Mouse (Mus musculus) heart, adult 2 months (tissue): ENCODE measurements around the gene Xrcc1. TPM values are rescaled to one million over a fixed set of nuclear protein-coding genes. Genes with fewer than 3 reads are reported as not detected.

Experiments used
- DNase-seq, 2 experiments: peaks; one replicate each; pipeline ENCODE4 v3.0.0; 2021
- H3K27ac ChIP-seq: fragments of 200-600 bp; 2 replicates; pipeline ENCODE4 v1.8.1; 2022
- H3K27me3 ChIP-seq: fragments of 200-500 bp; 2 replicates; pipeline ENCODE4 v1.6.1; 2012; ENCODE audit warnings: mild to moderate bottlenecking, low read length, inconsistent platforms, mixed read lengths; ENCODE audit not compliant: control insufficient read depth, insufficient read depth
- H3K36me3 ChIP-seq: fragments of 200-500 bp; 2 replicates; pipeline ENCODE4 v1.6.1; 2012; ENCODE audit warnings: low read length, inconsistent platforms; ENCODE audit not compliant: control insufficient read depth, insufficient read depth
- H3K4me1 ChIP-seq: fragments of 200-500 bp; 2 replicates; pipeline ENCODE4 v1.6.1; 2011; ENCODE audit warnings: low read length; ENCODE audit not compliant: control insufficient read depth, insufficient read depth
- H3K4me3 ChIP-seq: fragments of 200-600 bp; 2 replicates; pipeline ENCODE4 v1.8.1; 2022
- H3K79me2 ChIP-seq: fragments of 200-500 bp; replicated peaks from 2 replicates; pipeline ENCODE4 v1.6.1; 2012; ENCODE audit warnings: mild to moderate bottlenecking, inconsistent platforms, low read length, moderate library complexity, mixed read lengths; ENCODE audit not compliant: control insufficient read depth, insufficient read depth
- H3K9ac ChIP-seq: fragments of 200-500 bp; 2 replicates; pipeline ENCODE4 v1.6.1; 2012; ENCODE audit warnings: low read depth, mild to moderate bottlenecking, control low read depth, inconsistent platforms, low read length, mixed read lengths
- CTCF ChIP-seq: fragments of 200-600 bp; IDR thresholded peaks from 2 replicates; pipeline ENCODE4 v1.8.1; 2022; ENCODE audit warnings: antibody characterized with exemption, mild to moderate bottlenecking, moderate library complexity
- EP300 ChIP-seq: fragments of 200-500 bp; IDR thresholded peaks from 2 replicates; pipeline ENCODE4 v1.6.1; 2011; ENCODE audit warnings: low read depth, low read length, control low read depth; ENCODE audit not compliant: insufficient read depth
- POLR2A ChIP-seq: fragments of 200-500 bp; IDR thresholded peaks from 2 replicates; pipeline ENCODE4 v1.6.1; 2011; ENCODE audit warnings: mild to moderate bottlenecking, low read depth, low read length, control low read depth; ENCODE audit not compliant: insufficient read depth
- WGBS: fragments of 180-500 bp; shearing (Covaris S2); methylation state at CpG from one replicate; pipeline ENCODE4 v1.1.7; 2018; 5-methylcytosine and 5-hydroxymethylcytosine counted together
- intact Hi-C: fragments of 180-260 bp; cut with DNase I; formaldehyde crosslinking; loops from one replicate; pipeline ENCODE4 v1.15.1; 2025
- polyA plus RNA-seq: library from polyadenylated mRNA; depleted of rRNA; stranded (reverse); fragments of >200 nt; gene quantifications from 2 replicates; pipeline ENCODE4 v1.2.3, GENCODE M21; 2012
- total RNA-seq, 2 experiments: library from RNA; stranded (reverse); gene quantifications; 2 replicates each; pipeline ENCODE4 v1.2.3; 2021

Gene Xrcc1
- total and polyA plus RNA-seq, 3 experiments = 21.8 to 25.6 (median 25.0) TPM

DNA sequence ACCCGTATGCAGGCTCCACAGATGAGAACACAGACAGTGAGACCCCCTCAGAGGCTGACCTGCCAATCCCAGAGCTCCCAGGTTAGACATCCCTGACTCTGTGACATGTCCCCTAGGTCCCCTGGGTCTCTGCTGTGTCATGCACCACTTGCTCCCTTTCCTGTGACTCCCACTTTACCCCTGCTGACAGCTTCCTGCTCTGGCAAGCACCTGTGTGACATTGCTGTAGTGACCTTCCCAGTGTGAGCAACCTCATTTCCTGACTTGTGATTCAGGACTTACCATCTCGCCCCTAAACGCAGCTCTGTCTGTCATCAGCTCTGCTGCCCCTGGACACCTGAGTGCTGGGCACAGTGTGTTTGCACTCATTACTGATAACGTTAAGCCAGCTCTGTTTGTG, 25.0 kb downstream of the Xrcc1 start:
- Histone ChIP-seq H3K9ac (no peak overlapping the region), H3K79me2 (no peaks in the 10 kb centered on the region), H3K36me3 (no peaks in the 10 kb centered on the region), H3K4me1 (no peaks in the 10 kb centered on the region), H3K4me3 (no peak overlapping the region), H3K27me3 (no peaks in the 10 kb centered on the region), H3K27ac (no peak overlapping the region)
- intact Hi-C loops = no loop called here
- WGBS = 71% methylated on average over 4 of the region's 4 CpGs
- DNase-seq = no peak
- no peak for TF ChIP-seq CTCF
- TF ChIP-seq POLR2A = no peak
- TF ChIP-seq EP300 = no peak

DNA sequence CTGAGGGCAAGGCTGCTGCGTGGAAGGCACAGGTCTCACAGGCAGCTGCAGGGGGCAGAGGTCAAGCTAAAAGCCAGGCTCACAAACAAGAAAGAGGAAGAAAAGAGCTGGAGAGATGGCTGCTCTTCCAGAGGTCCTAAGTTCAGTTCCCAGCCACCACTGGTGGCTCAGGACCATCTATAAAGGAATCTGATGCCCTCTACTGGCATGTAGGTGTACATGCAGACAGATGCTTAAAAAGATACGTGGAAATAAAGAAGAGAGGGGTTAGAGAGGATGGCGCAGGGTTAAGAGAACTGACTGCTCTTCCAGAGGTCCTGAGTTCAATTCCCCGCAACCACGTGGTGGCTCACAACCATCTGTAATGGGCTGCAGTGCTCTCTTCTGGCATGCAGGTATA, 26.4 kb downstream of the Xrcc1 start:
- intact Hi-C loops = no loop called here
- 61% methylated on average over 5 of the region's 5 CpGs for WGBS
- Histone ChIP-seq H3K36me3 (no peaks in the 10 kb centered on the region), H3K27me3 (no peaks in the 10 kb centered on the region), H3K27ac (no peak overlapping the region), H3K4me3 (no peak overlapping the region), H3K4me1 (no peaks in the 10 kb centered on the region), H3K79me2 (no peaks in the 10 kb centered on the region), H3K9ac (no peak overlapping the region)
- no peak for DNase-seq
- TF ChIP-seq EP300 (no peak), POLR2A (no peak), CTCF (peak; percentile 58)

DNA sequence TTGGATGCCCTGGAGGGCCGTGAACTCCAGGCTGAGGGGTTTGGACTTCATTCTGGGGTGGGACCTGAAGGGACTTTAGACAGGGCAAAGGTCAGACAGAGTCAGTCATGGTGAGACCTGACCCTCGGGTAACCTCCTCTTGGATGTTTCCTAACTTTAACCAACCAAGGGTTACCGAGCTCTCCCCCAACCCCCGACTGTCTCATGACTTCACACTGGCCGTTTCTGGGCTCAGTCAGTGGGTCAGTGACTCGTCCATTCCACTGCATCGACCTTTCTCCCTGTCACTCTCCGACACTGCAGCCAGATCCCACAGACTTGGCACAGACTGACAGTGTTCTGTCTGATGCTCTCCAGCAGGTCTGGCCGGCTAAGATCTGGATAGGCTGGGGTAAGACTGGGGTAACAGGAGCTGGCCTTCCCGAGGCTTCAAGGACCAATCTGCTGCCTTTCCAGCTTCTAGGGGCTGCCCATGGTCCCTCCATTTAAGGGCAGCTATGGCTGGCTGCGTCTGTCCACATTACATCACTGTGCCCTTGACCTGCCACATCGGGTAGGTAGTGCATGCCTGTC, 28.2 kb downstream of the Xrcc1 start:
- no peaks in the 10 kb centered on the region for H3K27me3 ChIP-seq
- no peak for DNase-seq
- no peak overlapping the region for H3K4me3 ChIP-seq
- TF ChIP-seq EP300 = no peak
- TF ChIP-seq POLR2A = no peak
- no peak for TF ChIP-seq CTCF
- H3K27ac ChIP-seq = no peak overlapping the region
- intact Hi-C loops = no loop called here
- 46% methylated on average over 12 of the region's 12 CpGs for WGBS
- no peak overlapping the region for H3K9ac ChIP-seq
- H3K4me1 ChIP-seq = no peaks in the 10 kb centered on the region
- no peaks in the 10 kb centered on the region for H3K36me3 ChIP-seq
- H3K79me2 ChIP-seq = no peaks in the 10 kb centered on the region

DNA sequence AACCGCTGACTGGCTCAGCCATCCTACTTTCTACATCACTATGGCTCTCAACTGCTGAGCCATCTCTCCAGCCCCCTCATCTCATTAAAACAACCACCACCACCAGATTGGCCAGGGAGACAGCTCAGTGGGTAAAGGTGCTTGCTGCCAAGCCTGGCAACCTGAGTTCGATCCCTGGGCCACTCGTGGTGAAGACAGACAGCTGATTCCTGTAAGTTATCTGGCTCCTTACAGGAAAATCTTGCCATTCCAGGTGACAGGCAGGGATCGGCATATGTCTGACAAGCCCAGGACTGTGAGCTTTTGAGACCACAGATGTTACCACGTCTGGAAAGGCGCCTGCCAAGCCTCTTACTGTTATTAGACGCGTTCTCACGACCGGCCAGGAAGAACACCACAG, 31.7 kb downstream of the Xrcc1 start:
- H3K27ac ChIP-seq = no peak overlapping the region
- no peaks in the 10 kb centered on the region for H3K4me1 ChIP-seq
- WGBS = 88% methylated on average over 10 of the region's 10 CpGs
- H3K27me3 ChIP-seq = no peaks in the 10 kb centered on the region
- DNase-seq = no peak
- no peak overlapping the region for H3K9ac ChIP-seq
- no peaks in the 10 kb centered on the region for H3K36me3 ChIP-seq
- no peaks in the 10 kb centered on the region for H3K79me2 ChIP-seq
- no peak for TF ChIP-seq POLR2A
- no peak for TF ChIP-seq EP300
- TF ChIP-seq CTCF = no peak
- no peak overlapping the region for H3K4me3 ChIP-seq
- intact Hi-C loops = no loop called here

DNA sequence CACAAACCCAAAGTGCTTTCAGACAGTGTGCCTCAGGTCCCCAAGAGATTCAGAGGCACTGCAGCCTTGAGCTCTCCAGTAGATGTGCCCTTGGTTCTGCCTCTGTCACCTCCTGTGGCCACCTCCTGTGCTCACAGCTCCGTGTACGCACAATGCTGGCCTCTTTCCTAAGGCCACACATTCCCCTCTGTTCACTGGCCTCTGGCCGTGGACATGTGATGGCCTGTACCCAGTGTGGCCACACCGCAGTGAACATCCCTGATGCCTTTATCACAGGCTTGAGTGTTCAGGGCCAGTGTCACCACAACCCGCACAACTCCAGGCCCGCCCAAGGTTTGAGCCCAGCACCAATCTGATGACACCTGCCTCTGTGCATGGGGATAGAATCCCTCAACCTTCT, 38.8 kb downstream of the Xrcc1 start:
- no peak overlapping the region for H3K9ac ChIP-seq
- H3K4me1 ChIP-seq = no peaks in the 10 kb centered on the region; the same call in 1 of the 2 replicates
- no peaks in the 10 kb centered on the region for H3K36me3 ChIP-seq
- 90% methylated on average over 6 of the region's 6 CpGs for WGBS
- no peak for DNase-seq
- TF ChIP-seq EP300 = no peak
- no peak for TF ChIP-seq POLR2A
- TF ChIP-seq CTCF = no peak
- no peaks in the 10 kb centered on the region for H3K79me2 ChIP-seq
- no peak overlapping the region for H3K27ac ChIP-seq
- intact Hi-C loops = no loop called here
- peaks cover 1% of the 10 kb centered on the region; the same call in 1 of the 2 replicates for H3K27me3 ChIP-seq
- no peak overlapping the region for H3K4me3 ChIP-seq

DNA sequence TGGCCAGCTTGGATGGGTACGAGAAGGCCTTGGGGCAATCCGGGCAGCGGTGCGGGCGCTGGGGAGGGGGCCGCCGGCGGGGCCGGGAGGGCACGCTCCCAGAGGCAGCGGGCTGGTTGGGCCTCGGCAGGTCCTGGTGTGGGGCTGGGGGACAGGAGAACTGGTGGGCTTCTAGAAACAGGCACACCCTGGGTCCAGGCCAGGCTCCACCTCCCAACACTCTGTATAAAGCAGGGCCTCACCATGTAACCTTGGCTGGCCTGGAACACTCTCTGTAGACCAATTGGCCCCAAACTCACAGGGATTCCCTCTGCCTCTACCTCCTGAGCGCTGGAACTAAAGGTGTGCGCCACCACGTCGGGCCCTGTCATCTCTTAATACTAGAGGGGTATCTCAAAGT, 39.9 kb downstream of the Xrcc1 start:
- H3K9ac ChIP-seq = no peak overlapping the region
- no peak for TF ChIP-seq EP300
- TF ChIP-seq CTCF = no peak
- TF ChIP-seq POLR2A = no peak
- DNase-seq = no peak
- H3K27me3 ChIP-seq = peaks cover 1% of the 10 kb centered on the region; the same call in 1 of the 2 replicates
- no peak overlapping the region for H3K27ac ChIP-seq
- H3K36me3 ChIP-seq = no peaks in the 10 kb centered on the region
- H3K4me1 ChIP-seq = no peaks in the 10 kb centered on the region; the same call in 1 of the 2 replicates
- no peaks in the 10 kb centered on the region for H3K79me2 ChIP-seq
- 49% methylated on average over 16 of the region's 16 CpGs for WGBS
- intact Hi-C loops = no loop called here
- H3K4me3 ChIP-seq = no peak overlapping the region
